Mouse (Mus musculus) CD4-positive, CD25-positive, alpha-beta regulatory T cell, adult 9 weeks (primary cell): ENCODE data around the gene Dcpp3. TPM values are rescaled to one million over a fixed set of nuclear protein-coding genes. Genes with fewer than 3 reads are reported as not detected.

ENCODE experiments used
- polyA plus RNA-seq: library from polyadenylated mRNA; unstranded; fragments of 100-300 nt; shearing (Covaris generic); gene quantifications from one replicate; pipeline ENCODE4 v1.2.1, GENCODE M21; 2017

Gene Dcpp3
- not detected for polyA plus RNA-seq

DNA sequence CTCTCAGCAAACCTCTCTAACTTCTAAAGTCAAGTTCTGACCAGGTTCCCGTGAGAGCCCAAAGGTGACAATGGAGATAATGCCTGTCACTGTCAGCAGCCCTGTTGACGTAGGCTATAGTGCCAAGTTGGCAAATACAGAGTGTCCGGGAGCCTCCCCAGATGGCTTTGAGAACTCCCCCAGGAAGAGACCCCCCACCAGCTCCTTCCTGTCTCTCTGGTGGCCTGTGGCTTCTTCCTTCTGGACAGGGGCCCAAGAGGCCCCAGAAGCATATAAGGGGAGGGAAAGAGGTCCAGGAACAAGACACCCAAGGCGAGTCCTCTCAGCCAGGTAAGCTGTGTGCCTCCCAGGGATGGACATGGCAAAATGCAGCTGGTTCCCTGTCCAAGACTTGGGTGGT is at the start of gene Dcpp3:
TSS of gene Dcpp3 (plus strand) at position 301 of the 400 bp plus-strand sequence.

GRCm38 (mm10) chr17:23867756-23868155 is 49.5 kb upstream of the Dcpp3 start, which contains the start of gene Prss21:
Gene Prss21 (plus strand): TSS chr17:23868056.

DNA sequence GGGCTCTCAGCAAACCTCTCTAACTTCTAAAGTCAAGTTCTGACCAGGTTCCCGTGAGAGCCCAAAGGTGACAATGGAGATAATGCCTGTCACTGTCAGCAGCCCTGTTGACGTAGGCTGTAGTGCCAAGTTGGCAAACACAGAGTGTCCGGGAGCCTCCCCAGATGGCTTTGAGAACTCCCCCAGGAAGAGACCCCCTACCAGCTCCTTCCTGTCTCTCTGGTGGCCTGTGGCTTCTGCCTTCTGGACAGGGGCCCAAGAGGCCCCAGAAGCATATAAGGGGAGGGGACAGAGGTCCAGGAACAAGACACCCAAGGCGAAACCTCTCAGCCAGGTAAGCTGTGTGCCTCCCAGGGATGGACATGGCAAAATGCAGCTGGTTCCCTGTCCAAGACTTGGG is 36.7 kb upstream of the Dcpp3 start, which contains the start of the genes Dcpp1 and Dcpp2:
TSS of gene Dcpp1 (plus strand) at position 301 of the 400 bp plus-strand sequence.
TSS of gene Dcpp2 (plus strand) at position 305 of the 400 bp plus-strand sequence.

GRCm38 (mm10) chr17:23941372-23941771 is 24.1 kb downstream of the Dcpp3 start, which contains the start of gene Sbp:
Gene Sbp (plus strand): TSS chr17:23941672.

DNA sequence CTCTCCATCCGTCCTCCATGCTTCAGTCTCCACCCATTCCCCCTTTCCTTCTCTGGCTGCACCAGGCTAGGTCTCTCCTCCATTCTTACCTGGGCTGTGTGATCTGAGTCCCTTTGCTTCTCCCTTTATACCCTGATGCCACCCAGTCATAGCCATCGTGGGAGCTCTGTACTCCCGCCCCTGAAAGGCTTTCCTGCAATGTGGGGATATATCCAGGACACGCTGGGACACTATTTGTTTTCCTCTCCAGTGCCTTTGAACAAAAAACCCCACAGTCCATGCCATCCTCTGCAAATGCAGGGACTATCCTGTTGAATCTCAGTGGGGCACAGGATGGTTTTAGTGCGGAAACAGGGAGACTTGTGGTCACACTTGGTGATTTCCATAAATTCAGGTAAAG is 37.9 kb downstream of the Dcpp3 start, which contains the start of gene Sbpl:
TSS of gene Sbpl (minus strand) at position 101 of the 400 bp plus-strand sequence.

Other genes with a start within 250 kb of the Dcpp3 start
- gene Hcfc1r1, start 243.9 kb upstream of the Dcpp3 start, polyA plus RNA-seq: 73.0 TPM
- 33.0 TPM for gene Thoc6, start 243.6 kb upstream of the Dcpp3 start, polyA plus RNA-seq
- 14.9 TPM for gene Tnfrsf12a, start 240.0 kb upstream of the Dcpp3 start, polyA plus RNA-seq
- gene Cldn6, start 238.2 kb upstream of the Dcpp3 start, polyA plus RNA-seq: not detected
- gene Cldn9, start 233.4 kb upstream of the Dcpp3 start, polyA plus RNA-seq: not detected
- gene 1520401A03Rik, start 194.7 kb upstream of the Dcpp3 start, polyA plus RNA-seq: not detected
- gene Pkmyt1, start 191.1 kb upstream of the Dcpp3 start, polyA plus RNA-seq: 15.2 TPM
- 4.5 TPM for gene Paqr4, start 176.6 kb upstream of the Dcpp3 start, polyA plus RNA-seq
- 5.8 TPM for gene Kremen2, start 171.6 kb upstream of the Dcpp3 start, polyA plus RNA-seq
- gene Flywch1, start 145.9 kb upstream of the Dcpp3 start, polyA plus RNA-seq: 17.1 TPM
- 5.2 TPM for gene Flywch2, start 131.4 kb upstream of the Dcpp3 start, polyA plus RNA-seq
- gene Srrm2, start 126.9 kb upstream of the Dcpp3 start, polyA plus RNA-seq: 338 TPM
- 746 TPM for gene Elob, start 88.3 kb upstream of the Dcpp3 start, polyA plus RNA-seq
- 1.2 TPM for gene Prss33, start 81.4 kb upstream of the Dcpp3 start, polyA plus RNA-seq
- gene Prss32, start 73.6 kb upstream of the Dcpp3 start, polyA plus RNA-seq: not detected
- 5.4 TPM for gene Prss41, start 73.3 kb upstream of the Dcpp3 start, polyA plus RNA-seq
- gene Prss21, start 49.4 kb upstream of the Dcpp3 start, polyA plus RNA-seq: not detected
- not detected for gene Dcpp1, start 36.6 kb upstream of the Dcpp3 start, polyA plus RNA-seq
- not detected for gene Dcpp2, start 36.6 kb upstream of the Dcpp3 start, polyA plus RNA-seq
- not detected for gene Sbp, start 24.2 kb downstream of the Dcpp3 start, polyA plus RNA-seq
- gene Sbpl, start 37.8 kb downstream of the Dcpp3 start, polyA plus RNA-seq: not detected
- 0.25 TPM for gene Prss30, start 63.1 kb downstream of the Dcpp3 start, polyA plus RNA-seq
- not detected for gene Prss22, start 80.6 kb downstream of the Dcpp3 start, polyA plus RNA-seq
- 0.58 TPM for gene Prss27, start 120.7 kb downstream of the Dcpp3 start, polyA plus RNA-seq
- 6.9 TPM for gene Kctd5, start 156.0 kb downstream of the Dcpp3 start, polyA plus RNA-seq
- 51.6 TPM for gene Pdpk1, start 233.5 kb downstream of the Dcpp3 start, polyA plus RNA-seq
- 40.0 TPM for gene Amdhd2, start 246.3 kb downstream of the Dcpp3 start, polyA plus RNA-seq